Mouse (Mus musculus) CH12.LX (cell line): ENCODE results near the gene Dnajb5. TPM values are rescaled to one million over a fixed set of nuclear protein-coding genes. Genes with fewer than 3 reads are reported as not detected.

ENCODE experiments used
- DNase-seq: peaks from one replicate; pipeline ENCODE4 v3.0.0-alpha.2; 2013; ENCODE audit errors: extremely low read depth
- H3K27ac ChIP-seq: 2 replicates; pipeline ENCODE4 v1.5.1; 2012; ENCODE audit warnings: low read depth, mild to moderate bottlenecking, control low read depth, moderate library complexity; ENCODE audit not compliant: insufficient read depth
- H3K27me3 ChIP-seq: replicated peaks from 2 replicates; pipeline ENCODE3; 2012; ENCODE audit warnings: inconsistent platforms
- H3K36me3 ChIP-seq, 2 experiments: replicated peaks in 1 of 2; 2 replicates each; pipeline versions ENCODE3 to v1.6.1; 2012; ENCODE audit warnings: inconsistent platforms in 1 of 2, low read length in 1 of 2, mild to moderate bottlenecking in 1 of 2, mixed read lengths in 1 of 2, moderate library complexity in 1 of 2; ENCODE audit not compliant: control insufficient read depth in 1 of 2, insufficient read depth in 1 of 2
- H3K4me1 ChIP-seq, 2 experiments: 2 replicates each; pipeline ENCODE4 v1.6.1; 2012; ENCODE audit warnings: inconsistent platforms in 1 of 2, moderate library complexity in 1 of 2; ENCODE audit not compliant: insufficient read depth in 2 of 2, control insufficient read depth in 1 of 2
- H3K4me2 ChIP-seq: 2 replicates; pipeline ENCODE4 v1.6.1; 2012; ENCODE audit warnings: low read depth, mild to moderate bottlenecking, control low read depth; ENCODE audit not compliant: poor library complexity, insufficient read depth, severe bottlenecking
- H3K4me3 ChIP-seq, 3 experiments: fragments of 150-350 bp in 1 of 3; sonication (generic) in 1 of 3; replicated peaks in 1 of 3; 2 replicates each; pipeline versions ENCODE3 to v1.5.1; 2011 to 2012; ENCODE audit warnings: low read depth in 2 of 3, low read length in 2 of 3, mild to moderate bottlenecking in 2 of 3, moderate library complexity in 2 of 3, control low read depth in 1 of 3, improper control_type of control experiment in 1 of 3, inconsistent platforms in 1 of 3, mixed read lengths in 1 of 3; ENCODE audit not compliant: poor library complexity in 1 of 3
- H3K79me2 ChIP-seq: replicated peaks from 2 replicates; pipeline ENCODE4 v1.6.1; 2012; ENCODE audit warnings: mild to moderate bottlenecking, moderate library complexity; ENCODE audit not compliant: control insufficient read depth, poor library complexity, insufficient read depth, severe bottlenecking; ENCODE audit errors: extremely low read depth
- H3K9ac ChIP-seq: 2 replicates; pipeline ENCODE4 v1.6.1; 2012; ENCODE audit warnings: low read depth, mild to moderate bottlenecking, control low read depth, moderate library complexity; ENCODE audit not compliant: insufficient read depth
- H3K9me3 ChIP-seq: replicated peaks from 2 replicates; pipeline ENCODE3; 2012; ENCODE audit warnings: low read length, inconsistent platforms, mixed read lengths
- BHLHE40 ChIP-seq: IDR thresholded peaks from 2 replicates; pipeline ENCODE4 v1.6.1; 2011; ENCODE audit warnings: mild to moderate bottlenecking, low read depth, low read length, improper control_type of control experiment
- CHD2 ChIP-seq: IDR thresholded peaks from 2 replicates; pipeline ENCODE4 v1.6.1; 2011; ENCODE audit warnings: low read length, improper control_type of control experiment
- E2F4 ChIP-seq: IDR thresholded peaks from 2 replicates; pipeline ENCODE4 v1.6.1; 2011; ENCODE audit warnings: low read depth, low read length, improper control_type of control experiment; ENCODE audit not compliant: insufficient replicate concordance
- JUND ChIP-seq: conservative IDR thresholded peaks from 2 replicates; pipeline ENCODE4 v1.6.1; 2011; ENCODE audit warnings: low read depth, low read length, improper control_type of control experiment
- MAFK ChIP-seq: IDR thresholded peaks from 2 replicates; pipeline ENCODE4 v1.6.1; 2011; ENCODE audit warnings: low read length, improper control_type of control experiment; ENCODE audit not compliant: insufficient replicate concordance
- MXI1 ChIP-seq: IDR thresholded peaks from 2 replicates; pipeline ENCODE4 v1.6.1; 2011; ENCODE audit warnings: mild to moderate bottlenecking, low read depth, low read length, improper control_type of control experiment
- MYC ChIP-seq: IDR thresholded peaks from 2 replicates; pipeline ENCODE4 v1.6.1; 2011; ENCODE audit warnings: low read depth, mild to moderate bottlenecking, improper control_type of control experiment, low read length
- NELFE ChIP-seq: IDR thresholded peaks from 2 replicates; pipeline ENCODE4 v1.6.1; 2011; ENCODE audit warnings: low read depth, low read length, improper control_type of control experiment
- NRF1 ChIP-seq: IDR thresholded peaks from 2 replicates; pipeline ENCODE4 v1.6.1; 2014; ENCODE audit warnings: low read depth, mild to moderate bottlenecking, inconsistent platforms, low read length, improper control_type of control experiment, moderate library complexity
- RAD21 ChIP-seq: IDR thresholded peaks from 2 replicates; pipeline ENCODE4 v1.6.1; 2011; ENCODE audit warnings: low read depth, mild to moderate bottlenecking, low read length, improper control_type of control experiment, moderate library complexity
- RCOR1 ChIP-seq: conservative IDR thresholded peaks from 2 replicates; pipeline ENCODE4 v1.6.1; 2012; ENCODE audit warnings: low read depth, mild to moderate bottlenecking, inconsistent platforms, low read length, improper control_type of control experiment
- UBTF ChIP-seq: IDR thresholded peaks from 2 replicates; pipeline ENCODE4 v1.6.1; 2012; ENCODE audit warnings: low read depth, mild to moderate bottlenecking, inconsistent platforms, low read length, improper control_type of control experiment, moderate library complexity
- ZC3H11A ChIP-seq: IDR thresholded peaks from 2 replicates; pipeline ENCODE4 v1.6.1; 2012; ENCODE audit warnings: low read depth, mild to moderate bottlenecking, inconsistent platforms, low read length, improper control_type of control experiment
- dilution Hi-C: fragments of 300-500 bp; cut with MboI; formaldehyde crosslinking; loops from 2 replicates; pipeline ENCODE4 v1.14.3; 2020; ENCODE audit warnings: low sequenced_read_pairs; ENCODE audit not compliant: extremely low pct_unique_long_range_greater_than_20kb, extremely low pct_ligation_motif_present
- in situ Hi-C: fragments of 300-500 bp; cut with MboI; formaldehyde crosslinking; loops from 3 replicates; pipeline ENCODE4 v1.14.3; 2019; ENCODE audit warnings: low sequenced_read_pairs, low pct_ligation_motif_present, low pct_unique_long_range_greater_than_20kb, mixed read lengths
- polyA plus RNA-seq: library from polyadenylated mRNA; unstranded; fragments of >175 nt; gene quantifications from 2 replicates; pipeline ENCODE4 v1.2.1, GENCODE M21; 2012; ENCODE audit warnings: low read depth; ENCODE audit not compliant: insufficient read length
- total RNA-seq, 2 experiments: library from RNA; depleted of rRNA; stranded (reverse); fragments of 300-350 nt in 1 of 2; fragments of >200 nt in 1 of 2; gene quantifications; 2 replicates each; pipeline ENCODE4 v1.2.3; 2012 to 2014

Dnajb5 gene
- total and polyA plus RNA-seq, 3 experiments: 1.9 to 3.9 (median 2.7) TPM

- Histone ChIP-seq H3K9ac (no peak overlapping the region), H3K4me3 (no peak overlapping the region), H3K4me1 (no peaks in the 10 kb centered on the region), H3K27me3 (peaks cover 76% of the 10 kb centered on the region), H3K36me3 (no peaks in the 10 kb centered on the region), H3K27ac (no peak overlapping the region), H3K4me2 (no peak overlapping the region), H3K79me2 (no peaks in the 10 kb centered on the region), H3K9me3 (peaks cover 2% of the 10 kb centered on the region)
- dilution Hi-C loops: no loop called here
- TF ChIP-seq BHLHE40 (no peak), MAFK (no peak)
- DNase-seq: no peak
- in situ Hi-C loops: no loop called here
These were observed 36.2 kb upstream of the Dnajb5 start for GRCm38 (mm10) chr4:42913391-42913790.

- in situ Hi-C loops: no loop called here
- H3K27ac ChIP-seq: no peak overlapping the region
These were observed 34.3 kb upstream of the Dnajb5 start for GRCm38 (mm10) chr4:42915311-42915710.

GRCm38 (mm10) chr4:42915966-42916365, 33.6 kb upstream of the Dnajb5 start:
- H3K9me3 ChIP-seq: peaks cover 2% of the 10 kb centered on the region
- peaks cover 77% of the 10 kb centered on the region for H3K27me3 ChIP-seq
- TF ChIP-seq NELFE: no peak
- TF ChIP-seq, all 38 proteins: peak for 0
- H3K27ac ChIP-seq: no peak overlapping the region
- H3K4me3 ChIP-seq: no peak overlapping the region
- H3K9ac ChIP-seq: no peak overlapping the region
- no peaks in the 10 kb centered on the region for H3K79me2 ChIP-seq
- in situ Hi-C loops: no loop called here
- H3K36me3 ChIP-seq: no peaks in the 10 kb centered on the region
- no peak for DNase-seq
- dilution Hi-C loops: no loop called here
- no peaks in the 10 kb centered on the region for H3K4me1 ChIP-seq
- no peak overlapping the region for H3K4me2 ChIP-seq

More at GRCm38 (mm10) chr4:42915311-42915710, 34.3 kb upstream of the Dnajb5 start:
- no peak overlapping the region for H3K4me3 ChIP-seq
- H3K9ac ChIP-seq: no peak overlapping the region
- H3K36me3 ChIP-seq: no peaks in the 10 kb centered on the region
- DNase-seq: no peak
- peaks cover 2% of the 10 kb centered on the region for H3K9me3 ChIP-seq
- H3K27me3 ChIP-seq: peaks cover 74% of the 10 kb centered on the region
- H3K4me1 ChIP-seq: no peaks in the 10 kb centered on the region
- no peaks in the 10 kb centered on the region for H3K79me2 ChIP-seq
- dilution Hi-C loops: no loop called here
- TF ChIP-seq MAFK: no peak
- H3K4me2 ChIP-seq: no peak overlapping the region

DNA sequence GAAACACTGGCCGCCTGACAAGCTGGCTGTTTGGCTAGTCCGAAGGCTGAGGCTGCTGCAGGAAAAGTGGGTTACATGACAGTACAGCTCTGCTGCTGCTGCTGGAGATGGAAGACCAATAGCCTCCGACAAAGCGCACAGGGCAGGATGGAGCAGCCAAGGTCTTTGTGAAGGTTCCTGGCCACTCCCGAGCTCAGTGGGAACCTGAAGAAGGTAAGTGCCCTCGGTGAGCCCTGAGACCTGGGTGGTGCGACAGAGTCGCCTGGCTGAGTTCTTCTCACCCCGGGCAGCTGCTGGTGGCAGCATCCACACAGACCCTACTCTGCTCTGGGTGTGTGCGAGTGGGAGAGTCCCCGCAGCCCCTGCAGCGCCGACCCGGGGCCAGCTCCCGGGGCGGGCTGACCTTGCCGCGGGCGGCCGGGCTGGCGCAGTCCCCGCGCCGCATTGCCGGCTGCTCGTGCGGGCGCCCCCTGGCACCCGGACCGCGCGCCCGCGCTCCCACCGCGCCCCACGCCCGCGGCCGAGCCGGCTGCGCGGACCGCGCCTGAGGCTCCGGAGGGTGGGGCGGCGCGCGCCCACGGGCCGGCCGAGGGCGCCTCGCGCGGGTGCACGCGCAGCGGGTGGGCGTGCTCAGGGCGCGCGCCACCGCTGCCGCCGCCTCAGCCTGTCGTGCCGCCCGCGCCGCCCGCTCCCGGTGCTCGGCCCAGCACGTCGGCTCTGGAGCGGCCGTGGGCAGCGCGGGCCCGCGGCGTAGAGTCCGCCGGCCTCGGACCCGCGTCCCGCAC, 32.8 kb upstream of the Dnajb5 start, which contains the start of gene Phf24:
Gene Phf24 (plus strand): TSS at position 44 of the 785 bp plus-strand sequence.
- DNase-seq: no peak
- H3K36me3 ChIP-seq: no peaks in the 10 kb centered on the region
- peaks cover 81% of the 10 kb centered on the region for H3K27me3 ChIP-seq
- H3K79me2 ChIP-seq: no peaks in the 10 kb centered on the region
- no peak within 1 kb of the TSS for H3K9ac ChIP-seq
- H3K4me1 ChIP-seq: no peaks in the 10 kb centered on the region
- in situ Hi-C loops: no loop called here
- H3K4me2 ChIP-seq: 0 out of 2 replicates have a peak within 1 kb of the TSS, but pooled peaks have one; percentile 4
- no peak within 1 kb of the TSS for H3K4me3 ChIP-seq
- dilution Hi-C loops: no loop called here
- TF ChIP-seq ZC3H11A: no peak
- no peak for TF ChIP-seq NRF1
- TF ChIP-seq RCOR1: no peak
- no peak for TF ChIP-seq RAD21
- no peak for TF ChIP-seq MXI1
- no peak for TF ChIP-seq JUND
- TF ChIP-seq E2F4: no peak
- no peak for TF ChIP-seq CHD2
- TF ChIP-seq UBTF: no peak
- no peak for TF ChIP-seq MYC
- peaks cover 2% of the 10 kb centered on the region for H3K9me3 ChIP-seq
- H3K27ac ChIP-seq: no peak within 1 kb of the TSS
